ENCODE assay signal across 8 mouse cellular contexts in genomic region chr1:80854289-80854701, GRCm38 (mm10).
A peak's percentile ranks its signal among the peaks of the same experiment; 100 is the strongest.
DNase-seq lines count a peak whose midpoint lies in the region; ATAC-seq lines count a peak whose summit lies in the region.

No protein-coding gene starts in this region.

- 54% methylated on average over 7 of the region's 7 CpGs for WGBS in embryonic facial prominence, embryonic 10.5 days

- no peak overlapping the region for H3K4me3 ChIP-seq in embryonic facial prominence, embryonic 10.5 days

- peak; percentile 7 for DNase-seq in kidney, postnatal 10 days
- DNase-seq in kidney, adult 9 months, result no peak
- DNase-seq in embryonic facial prominence, embryonic 10.5 days (ENCODE audit: low spot score), result peak; percentile 41
- peak; percentile 64 for DNase-seq in layer of hippocampus, adult 11-12 months (ENCODE audit: low spot score)
- DNase-seq in lung, postnatal 10 days, result peak; percentile 44
- DNase-seq in ovary, postnatal 36 days (ENCODE audit: low spot score), result no peak
- DNase-seq in urinary bladder, postnatal 10 days (ENCODE audit: low spot score), result no peak

- no peaks in the 10 kb centered on the region for H3K27me3 ChIP-seq in embryonic facial prominence, embryonic 10.5 days (replicated peaks; ENCODE audit: low read depth, poor library complexity, severe bottlenecking)

- H3K4me1 ChIP-seq in embryonic facial prominence, embryonic 10.5 days, result peaks cover 9% of the 10 kb centered on the region

- no peak overlapping the region for H3K27ac ChIP-seq in embryonic facial prominence, embryonic 10.5 days (replicated peaks)

- H3K36me3 ChIP-seq in embryonic facial prominence, embryonic 10.5 days (replicated peaks), result no peaks in the 10 kb centered on the region

- no peak for ATAC-seq in CD4-positive, CD25-positive, alpha-beta regulatory T cell, adult 4 months

- no peaks in the 10 kb centered on the region for H3K9me3 ChIP-seq in embryonic facial prominence, embryonic 10.5 days

Comparison
In these comparisons a context has a peak if more than half of its experiments do, and no peak if none do; other contexts are left out.
1. DNase-seq: peak in kidney, postnatal 10 days (single experiment), embryonic facial prominence, embryonic 10.5 days (single experiment), layer of hippocampus, adult 11-12 months (single experiment) and lung, postnatal 10 days (single experiment); none in kidney, adult 9 months (single experiment), ovary, postnatal 36 days (single experiment) and urinary bladder, postnatal 10 days (single experiment).